Mouse (Mus musculus) bone marrow, adult 2 months (tissue): ENCODE data around the gene Axin1. TPM values are rescaled to one million over a fixed set of nuclear protein-coding genes. Genes with fewer than 3 reads are reported as not detected.

Source experiments
- H3K27ac ChIP-seq: fragments of 200-500 bp; 2 replicates; pipeline ENCODE4 v1.5.1; 2012; ENCODE audit warnings: low read depth, mild to moderate bottlenecking, control low read depth, inconsistent platforms, low read length; ENCODE audit not compliant: control insufficient read depth, poor library complexity, insufficient read depth
- H3K4me1 ChIP-seq: fragments of 200-500 bp; 2 replicates; pipeline ENCODE4 v1.6.1; 2011; ENCODE audit warnings: low read length; ENCODE audit not compliant: control insufficient read depth, insufficient read depth
- H3K4me3 ChIP-seq: fragments of 200-500 bp; replicated peaks from 2 replicates; pipeline ENCODE3; 2011; ENCODE audit warnings: mild to moderate bottlenecking, low read depth, low read length, control low read depth; ENCODE audit not compliant: control insufficient read depth
- CTCF ChIP-seq: fragments of 200-500 bp; IDR thresholded peaks from 2 replicates; pipeline ENCODE4 v1.5.1; 2011; ENCODE audit warnings: low read length, control low read depth; ENCODE audit not compliant: control insufficient read depth, insufficient read depth
- POLR2A ChIP-seq: fragments of 200-500 bp; IDR thresholded peaks from 2 replicates; pipeline ENCODE4 v1.6.1; 2011; ENCODE audit warnings: low read depth, mild to moderate bottlenecking, control low read depth, low read length, borderline replicate concordance; ENCODE audit not compliant: control insufficient read depth
- WGBS: fragments of 180-500 bp; shearing (Covaris S2); methylation state at CpG from one replicate; pipeline ENCODE4 v1.1.7; 2018; 5-methylcytosine and 5-hydroxymethylcytosine counted together
- polyA plus RNA-seq: library from polyadenylated mRNA; stranded (reverse); fragments of >200 nt; gene quantifications from 2 replicates; pipeline ENCODE4 v1.2.4, GENCODE M21; 2011; ENCODE audit warnings: low replicate concordance; ENCODE audit not compliant: missing spikeins, insufficient read depth, insufficient read length

Axin1 gene
- polyA plus RNA-seq, 1 experiment, result 23.1 TPM

DNA sequence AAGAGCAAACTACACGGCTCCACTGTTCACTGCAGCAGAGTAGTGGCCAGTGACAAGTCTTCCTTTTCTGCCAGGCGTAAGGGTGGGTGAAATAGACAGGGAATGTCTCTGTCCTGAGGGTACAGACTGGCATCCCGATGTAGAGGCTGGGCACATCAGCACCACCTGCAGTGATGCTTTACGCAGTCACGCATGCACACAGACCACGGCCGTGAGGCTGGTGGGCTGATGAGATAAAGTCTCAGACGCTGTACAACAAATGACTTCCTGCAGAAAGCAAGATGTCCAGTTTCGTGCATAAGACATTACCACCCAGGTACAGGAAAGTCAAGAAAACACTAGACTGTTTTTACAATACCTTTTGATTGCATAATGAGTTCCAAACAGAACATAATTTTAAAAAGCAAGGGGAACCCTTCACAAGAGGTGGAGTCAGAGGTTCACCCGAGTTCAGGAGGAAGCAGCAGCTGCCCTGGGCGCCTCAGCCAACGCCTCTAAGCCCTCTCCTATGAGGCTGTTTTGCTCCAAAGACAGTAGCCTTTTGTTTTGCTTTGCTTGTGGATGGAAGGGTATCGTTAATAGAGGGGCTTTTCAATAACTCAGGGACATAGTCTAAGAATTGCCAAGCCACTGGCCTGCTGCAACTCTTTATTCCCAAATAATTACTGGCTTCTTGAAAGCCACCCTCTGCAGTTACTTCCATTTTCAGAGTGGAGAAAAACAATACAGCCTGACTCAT, 96.8 kb downstream of the Axin1 start:
- H3K4me3 ChIP-seq, result no peak overlapping the region
- TF ChIP-seq CTCF, result no peak
- no peak for TF ChIP-seq POLR2A
- 17% methylated on average over 13 of the region's 13 CpGs for WGBS
- H3K27ac ChIP-seq, result peak overlapping the region; percentile 5; the same call in 1 of the 2 replicates
- H3K4me1 ChIP-seq, result peaks cover 6% of the 10 kb centered on the region

DNA sequence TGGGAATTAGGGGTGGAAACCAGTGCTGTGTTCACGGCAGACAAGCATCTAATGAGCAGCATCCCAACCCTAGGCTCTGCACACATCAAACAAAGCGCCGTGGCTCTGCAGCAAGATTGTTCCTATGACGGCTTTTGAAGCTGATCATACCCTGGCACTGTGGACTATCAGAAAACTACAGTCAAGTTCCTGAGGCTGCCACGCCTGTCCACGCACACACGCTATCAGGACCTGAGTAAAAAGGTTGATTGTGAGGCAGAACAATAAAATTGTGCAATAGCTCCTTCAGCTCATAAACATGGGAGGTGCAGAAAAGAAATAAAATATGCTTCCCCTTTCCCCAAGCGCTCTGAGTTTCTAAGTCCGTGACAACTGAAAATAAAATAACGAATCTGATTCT, 99.2 kb downstream of the Axin1 start:
- peaks cover 4% of the 10 kb centered on the region for H3K4me1 ChIP-seq
- H3K27ac ChIP-seq, result no peak overlapping the region
- WGBS, result 20% methylated on average over 10 of the region's 10 CpGs
- TF ChIP-seq CTCF (no peak), POLR2A (no peak)
- H3K4me3 ChIP-seq, result no peak overlapping the region

DNA sequence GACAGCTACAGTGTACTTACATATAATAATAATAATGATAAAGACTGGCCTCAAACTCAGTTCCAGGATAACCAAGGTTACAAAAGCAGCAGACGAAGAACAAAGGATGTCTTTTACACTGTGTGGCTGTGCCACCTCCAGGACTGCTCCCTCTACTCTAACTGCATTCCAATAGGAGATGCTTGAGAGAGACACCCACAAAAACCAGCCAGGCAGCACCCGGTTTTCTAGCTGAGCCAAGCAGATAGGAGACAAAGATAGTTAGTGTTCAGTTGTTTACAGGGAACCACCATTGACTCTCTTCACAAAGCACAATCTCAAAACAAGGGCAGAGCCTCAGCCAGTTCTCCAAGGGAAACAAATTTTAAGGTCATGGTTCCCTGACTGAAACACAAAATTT, 101.1 kb downstream of the Axin1 start:
- WGBS, result 60% methylated on average over 2 of the region's 2 CpGs
- Histone ChIP-seq H3K4me1 (peaks cover 4% of the 10 kb centered on the region), H3K4me3 (no peak overlapping the region), H3K27ac (no peak overlapping the region)
- no peak for TF ChIP-seq CTCF
- no peak for TF ChIP-seq POLR2A

DNA sequence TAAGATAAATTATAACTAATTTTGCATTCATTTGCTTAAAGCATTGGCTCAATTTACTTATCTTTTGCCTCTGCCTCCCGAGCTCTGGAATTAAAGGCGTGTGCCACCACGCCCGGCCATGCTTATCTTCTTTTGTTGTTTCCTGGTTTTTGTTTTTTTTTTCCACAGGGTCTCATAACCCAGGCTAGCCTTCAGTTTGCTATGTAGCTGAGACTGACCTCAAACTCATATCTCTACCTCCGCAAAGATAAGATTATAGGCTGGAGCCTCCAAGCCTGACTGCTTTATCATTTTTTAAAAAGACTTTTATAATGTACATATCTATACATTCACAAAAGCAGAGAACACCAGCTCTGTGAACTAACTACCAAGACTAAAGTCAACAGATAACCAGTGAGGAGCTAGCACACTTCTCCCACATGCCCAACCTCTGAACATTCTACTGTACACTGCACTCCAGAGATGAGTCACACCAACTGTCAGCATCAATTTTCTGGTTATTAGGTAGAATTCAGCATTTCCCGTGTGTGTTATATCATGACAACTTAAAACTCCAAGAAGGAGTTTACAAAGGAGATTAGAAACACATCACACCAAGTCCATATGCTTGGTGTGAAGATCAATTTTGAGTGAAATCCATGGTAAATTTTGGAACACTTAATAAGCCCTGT, 101.8 kb downstream of the Axin1 start:
- 64% methylated on average over 6 of the region's 6 CpGs for WGBS
- peaks cover 3% of the 10 kb centered on the region for H3K4me1 ChIP-seq
- no peak overlapping the region for H3K27ac ChIP-seq
- no peak for TF ChIP-seq POLR2A
- TF ChIP-seq CTCF, result no peak
- no peak overlapping the region for H3K4me3 ChIP-seq

DNA sequence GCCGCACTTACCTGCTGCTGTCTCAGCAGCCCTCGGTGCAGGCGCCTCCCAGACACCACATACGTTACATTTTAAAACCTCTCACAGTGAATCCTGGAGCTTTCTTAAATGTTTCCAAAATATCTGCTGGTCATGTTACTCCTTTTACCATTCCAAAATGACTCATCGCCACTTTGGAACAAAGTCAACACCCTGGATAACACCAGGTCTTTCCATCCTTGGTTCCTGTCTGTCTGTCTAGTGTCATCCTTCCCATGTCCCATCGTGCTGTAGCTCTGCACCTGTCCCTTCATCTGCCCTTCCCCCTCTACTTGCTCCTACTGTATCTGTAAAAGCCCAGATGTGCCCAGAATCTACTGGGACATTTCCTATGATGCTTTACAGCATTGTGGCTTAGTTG, 102.5 kb downstream of the Axin1 start:
- H3K27ac ChIP-seq, result no peak overlapping the region
- 85% methylated on average over 6 of the region's 6 CpGs for WGBS
- peaks cover 3% of the 10 kb centered on the region for H3K4me1 ChIP-seq
- no peak overlapping the region for H3K4me3 ChIP-seq
- no peak for TF ChIP-seq POLR2A
- TF ChIP-seq CTCF, result no peak

DNA sequence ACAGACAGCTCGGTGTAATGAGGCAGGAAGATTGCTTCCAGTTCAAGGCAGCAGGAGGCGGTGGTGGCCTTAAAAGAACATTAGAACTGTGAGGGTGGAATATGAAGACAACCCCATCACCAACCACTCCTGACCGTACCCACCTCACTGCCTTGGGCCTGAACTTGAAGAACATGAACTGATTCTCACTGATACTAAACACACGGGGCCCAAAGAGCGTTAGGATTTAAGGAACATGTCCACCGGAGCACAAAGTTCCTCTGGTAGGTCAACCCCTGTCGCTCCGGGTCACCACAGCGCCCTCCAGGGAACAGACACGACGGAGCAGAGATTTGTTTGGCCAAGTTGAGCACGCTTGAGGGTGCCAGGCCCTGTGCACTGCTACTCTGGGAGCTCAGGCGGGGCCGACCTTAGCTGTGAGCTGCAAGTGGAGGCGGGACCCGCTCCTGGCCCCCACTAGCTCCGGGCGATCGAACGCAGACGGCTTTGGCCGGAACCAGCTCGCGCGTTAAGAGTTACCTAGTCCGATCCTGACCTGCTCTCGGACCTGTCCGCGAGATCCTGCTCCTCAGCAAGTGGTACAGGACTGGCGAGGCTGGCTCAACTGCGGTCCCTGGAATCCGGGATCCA, 105.1 kb downstream of the Axin1 start:
- H3K4me1 ChIP-seq, result no peaks in the 10 kb centered on the region
- peak overlapping the region; percentile 77 for H3K4me3 ChIP-seq
- TF ChIP-seq POLR2A (0 out of 2 replicates have a peak, but pooled peaks have one; percentile 24), CTCF (peak; percentile 47; the same call in 1 of the 2 replicates)
- 1% methylated on average over 32 of the region's 32 CpGs for WGBS
- peak overlapping the region; percentile 72 for H3K27ac ChIP-seq

DNA sequence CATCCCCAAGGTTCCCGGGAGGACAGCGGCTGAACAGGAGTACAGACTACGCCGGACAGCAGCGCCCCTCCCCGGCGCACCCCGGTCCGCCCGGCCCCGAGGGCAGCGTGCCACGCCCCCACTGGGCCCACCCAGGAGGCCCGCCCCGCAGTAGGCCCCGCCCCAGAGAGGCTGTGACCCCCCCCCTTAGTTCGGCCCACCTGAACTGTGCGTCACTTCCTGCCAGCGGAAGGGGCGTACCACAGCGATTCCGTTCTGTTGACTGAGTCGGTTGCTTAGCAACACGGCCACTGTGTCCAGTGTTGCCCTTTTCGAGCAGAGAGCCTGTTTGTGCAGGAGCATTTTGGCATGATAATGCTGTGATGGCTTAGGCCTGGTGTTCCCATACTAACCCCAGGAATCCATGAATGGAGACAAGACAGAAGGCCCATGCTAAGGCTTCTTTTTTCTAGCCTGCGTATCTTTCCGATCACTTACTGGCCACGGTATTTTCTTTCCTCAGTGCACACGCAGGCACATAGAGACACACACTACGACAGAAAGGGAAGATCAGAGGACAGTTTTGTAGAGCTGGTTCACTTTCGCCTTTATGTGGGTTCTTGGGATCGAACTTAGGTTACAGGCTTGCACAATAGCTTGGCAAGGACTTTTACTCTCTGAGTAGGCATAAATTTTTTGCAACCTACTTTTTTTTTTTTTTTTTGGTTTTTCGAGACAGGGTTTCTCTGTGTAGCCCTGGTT, 105.8 kb downstream of the Axin1 start, which contains the start of gene Fam234a:
Gene Fam234a (minus strand): TSS at position 142 of the 741 bp plus-strand sequence.
- no peaks in the 10 kb centered on the region for H3K4me1 ChIP-seq
- peak within 1 kb of the TSS; percentile 72 for H3K27ac ChIP-seq
- no peak for TF ChIP-seq CTCF
- TF ChIP-seq POLR2A, result no peak; the same call in 1 of the 2 replicates
- WGBS, result 2% methylated on average over 33 of the region's 33 CpGs
- peak within 1 kb of the TSS; percentile 77 for H3K4me3 ChIP-seq

Other genes with a start within 250 kb of the Axin1 start
- 5.0 and 6.9 TPM in 2 replicates for gene Rab40c, start 219.0 kb upstream of the Axin1 start, polyA plus RNA-seq
- gene Pigq, start 193.8 kb upstream of the Axin1 start, polyA plus RNA-seq, result 241 and 296 TPM in 2 replicates
- gene Nhlrc4, start 193.7 kb upstream of the Axin1 start, polyA plus RNA-seq, result 3.8 and 6.8 TPM in 2 replicates
- gene A930017K11Rik, start 186.1 kb upstream of the Axin1 start, polyA plus RNA-seq, result not detected in 2 replicates
- gene Capn15, start 152.9 kb upstream of the Axin1 start, polyA plus RNA-seq, result 11.7 and 18.2 TPM in 2 replicates
- gene Rab11fip3, start 69.1 kb upstream of the Axin1 start, polyA plus RNA-seq, result 1.2 and 4.7 TPM in 2 replicates
- gene Decr2, start 48.4 kb upstream of the Axin1 start, polyA plus RNA-seq, result 3.5 and 5.6 TPM in 2 replicates
- gene Nme4, start 43.1 kb upstream of the Axin1 start, polyA plus RNA-seq, result 9.0 and 20.4 TPM in 2 replicates
- gene Tmem8, start 25.4 kb upstream of the Axin1 start, polyA plus RNA-seq, result 24.1 and 27.3 TPM in 2 replicates
- gene Mrpl28, start 15.2 kb upstream of the Axin1 start, polyA plus RNA-seq, result 60.2 and 70.6 TPM in 2 replicates
- 10.9 and 23.9 TPM in 2 replicates for gene Pdia2, start 60.4 kb downstream of the Axin1 start, polyA plus RNA-seq
- gene Rgs11, start 64.3 kb downstream of the Axin1 start, polyA plus RNA-seq, result 1.2 TPM in 1 of 2 replicates, not detected in the other
- 4.0 TPM in 1 of 2 replicates, not detected in the other for gene Arhgdig, start 69.1 kb downstream of the Axin1 start, polyA plus RNA-seq
- gene Fam234a, start 105.6 kb downstream of the Axin1 start, polyA plus RNA-seq, result 4.7 and 9.0 TPM in 2 replicates
- gene Luc7l, start 114.2 kb downstream of the Axin1 start, polyA plus RNA-seq, result 45.6 and 59.8 TPM in 2 replicates